Mouse (Mus musculus) left cerebral cortex, adult 9 months (tissue): ENCODE data around the gene Snw1.
A peak's percentile ranks its signal among the peaks of the same experiment; 100 is the strongest.

Experiments used
- DNase-seq, 2 experiments: peaks; one replicate each; pipeline ENCODE4 v3.0.0; 2022; ENCODE audit warnings: low spot score in 2 of 2

The Snw1 gene

DNA sequence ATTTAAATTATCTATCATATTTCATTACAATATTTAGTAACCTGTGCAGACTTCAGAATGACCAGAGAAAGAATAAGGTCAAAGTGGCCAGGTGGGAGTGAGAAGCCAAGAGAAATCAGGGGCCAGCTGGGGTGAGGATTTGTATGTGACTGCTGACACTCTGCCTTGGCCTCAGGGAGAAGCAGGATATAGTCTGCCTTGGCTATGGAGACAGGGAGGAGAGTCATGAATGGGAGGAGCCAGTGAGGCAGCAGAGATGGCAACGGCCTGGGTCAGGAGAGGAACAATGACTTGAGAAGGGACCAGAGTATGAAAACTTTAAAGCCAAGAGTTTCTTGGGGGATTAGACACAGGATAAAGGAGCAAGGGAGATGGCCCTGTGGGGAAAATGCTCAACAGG is 48.4 kb downstream of the Snw1 start:
- DNase-seq: no peak

DNA sequence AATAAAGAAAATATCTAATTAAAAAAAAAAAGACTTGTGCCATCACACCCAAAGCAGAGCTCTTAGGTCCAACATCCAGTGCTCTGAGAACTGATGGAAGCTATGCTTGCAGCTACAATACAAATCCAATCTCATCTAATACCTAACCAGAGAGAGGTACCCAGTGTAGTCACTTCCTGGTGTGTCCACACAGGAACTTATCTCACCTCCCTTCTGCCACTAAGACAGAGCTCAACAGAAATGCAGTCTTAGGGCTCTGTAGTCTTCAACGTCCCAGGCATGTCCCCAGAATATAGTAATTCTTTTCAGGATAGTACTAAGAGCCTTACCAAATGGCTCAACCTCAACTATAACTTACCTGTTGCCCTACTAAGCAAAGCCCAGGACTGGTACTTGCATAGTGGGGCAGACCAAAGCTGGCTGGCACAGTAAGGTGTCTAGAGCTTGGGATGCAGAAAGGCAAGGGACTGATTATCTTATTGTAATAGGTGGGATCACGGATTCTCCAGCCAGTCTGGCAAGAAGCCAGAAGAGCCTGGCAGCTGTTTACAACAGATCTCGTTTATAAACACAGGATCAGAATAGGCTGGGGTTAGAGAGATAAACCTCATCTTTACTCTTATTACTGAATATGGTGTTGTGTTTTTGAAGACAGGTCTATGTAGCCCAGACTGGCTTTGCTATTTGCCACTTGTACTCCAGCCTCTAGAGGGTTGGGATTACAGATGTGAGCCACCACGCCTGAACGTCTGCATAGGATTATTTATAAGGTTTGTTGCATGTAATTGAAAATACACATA is 50.2 kb downstream of the Snw1 start:
- DNase-seq: no peak

DNA sequence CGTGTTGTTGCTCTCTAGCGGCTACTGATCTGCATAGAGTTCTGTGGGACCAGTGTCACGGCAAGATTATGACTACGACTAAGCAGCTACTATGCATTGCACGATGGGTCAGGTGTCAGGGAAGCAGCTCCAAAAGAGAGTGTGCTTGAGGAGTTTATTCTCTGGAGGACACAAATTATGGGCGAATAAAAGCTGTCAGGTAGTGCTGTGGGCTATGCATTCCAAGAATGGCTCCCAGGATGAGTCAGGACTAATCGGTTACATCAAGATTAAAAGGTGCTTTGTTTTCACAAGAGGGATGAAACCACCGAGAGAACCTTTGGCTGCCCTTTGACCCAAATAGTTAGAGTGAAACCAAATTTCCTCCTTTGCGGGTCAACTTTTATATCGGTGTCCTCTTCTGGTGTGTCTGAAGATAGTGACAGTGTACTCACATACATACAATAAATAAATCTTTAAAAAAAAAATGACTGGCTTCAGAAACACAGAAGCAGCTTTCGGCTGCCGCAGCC is 52.0 kb downstream of the Snw1 start:
- DNase-seq: no peak

DNA sequence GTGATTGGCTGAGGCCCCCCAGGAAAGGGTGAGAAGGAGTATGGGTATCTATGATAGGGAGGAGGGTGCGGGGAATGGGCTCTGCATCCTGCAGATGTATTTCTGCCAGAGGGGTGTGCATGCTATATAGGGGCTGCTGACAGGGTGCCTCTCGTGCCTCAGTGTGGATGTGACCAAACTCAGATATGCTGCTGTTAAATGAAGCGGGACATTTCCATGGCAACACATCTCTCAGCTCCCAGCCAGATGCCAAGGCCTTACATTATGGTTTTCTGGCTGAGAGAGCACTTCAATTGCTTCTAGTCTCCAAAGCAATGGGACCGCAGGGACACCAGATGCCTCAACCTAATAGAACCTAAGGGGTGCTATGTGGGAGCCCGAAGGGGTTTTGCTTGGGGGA is 53.2 kb downstream of the Snw1 start:
- peak in 1 of 2 experiments; percentile 14 for DNase-seq

DNA sequence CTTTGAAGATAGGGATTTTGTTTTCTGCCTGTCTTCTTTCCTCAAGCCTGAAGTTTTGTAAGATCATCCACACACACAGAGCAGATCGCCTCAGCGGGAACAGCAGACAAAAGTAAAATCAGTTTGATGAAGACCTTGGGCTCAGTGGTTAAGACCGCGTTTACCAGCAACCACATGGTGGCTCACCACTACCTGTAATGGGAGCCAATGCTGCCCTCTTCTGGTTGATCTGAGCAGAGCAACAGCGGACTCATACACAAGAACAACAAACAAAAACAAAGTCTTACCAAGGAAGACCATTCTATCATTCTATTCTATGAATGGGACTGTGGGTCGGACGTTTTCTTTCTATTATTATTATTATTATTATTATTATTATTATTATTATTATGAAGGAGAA is 55.4 kb downstream of the Snw1 start:
- peak in 1 of 2 experiments; percentile 43 for DNase-seq

DNA sequence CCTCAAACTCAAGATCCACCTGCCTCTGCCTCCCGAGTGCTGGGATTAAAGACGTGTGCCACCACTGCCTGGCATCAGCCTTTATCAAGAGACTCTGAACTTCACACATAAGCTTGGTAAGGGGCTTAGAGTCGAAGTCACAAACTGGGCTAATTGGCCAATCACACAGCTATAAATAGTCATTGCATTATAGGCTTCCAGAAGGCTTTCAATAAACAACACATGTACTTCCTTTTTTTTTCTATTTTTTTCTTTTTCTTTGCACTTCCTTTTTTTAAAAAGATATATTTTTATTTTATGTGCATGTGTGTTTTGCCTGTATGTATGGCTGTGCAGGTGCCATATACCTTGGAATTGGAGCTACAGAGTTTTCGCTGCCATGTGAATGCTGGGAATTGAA is 56.7 kb downstream of the Snw1 start:
- no peak for DNase-seq

DNA sequence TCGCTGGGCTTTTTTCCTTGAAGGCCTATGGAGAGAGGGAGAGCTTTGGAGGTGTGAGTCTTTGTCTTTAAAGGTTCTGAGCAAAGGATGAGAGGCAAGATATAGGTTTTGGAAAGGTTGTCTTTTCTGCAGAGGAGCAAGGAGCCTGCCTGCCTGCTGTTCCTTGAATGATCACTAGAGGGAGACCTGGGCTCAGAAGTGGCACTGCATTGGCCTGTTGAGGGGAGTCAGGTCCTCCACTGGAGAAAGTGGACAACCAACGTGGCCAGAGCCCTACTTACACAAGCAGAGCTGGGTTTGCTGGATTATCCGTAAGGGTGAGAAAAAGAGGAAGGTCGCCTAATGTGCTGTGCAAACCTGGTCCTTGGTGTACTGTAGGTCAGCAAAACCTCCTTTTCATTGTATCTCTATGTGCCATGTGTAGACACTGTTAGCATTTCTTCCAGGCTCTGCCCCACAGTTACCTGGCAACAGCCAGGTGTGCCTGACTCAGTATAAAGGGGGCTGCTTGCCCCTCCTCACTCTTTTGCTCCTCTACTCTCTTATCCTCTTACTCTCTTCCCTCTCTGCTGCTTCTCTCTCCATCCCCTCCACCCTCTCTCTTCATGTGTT is 58.8 kb downstream of the Snw1 start:
- peak in 1 of 2 experiments; percentile 74 for DNase-seq

DNA sequence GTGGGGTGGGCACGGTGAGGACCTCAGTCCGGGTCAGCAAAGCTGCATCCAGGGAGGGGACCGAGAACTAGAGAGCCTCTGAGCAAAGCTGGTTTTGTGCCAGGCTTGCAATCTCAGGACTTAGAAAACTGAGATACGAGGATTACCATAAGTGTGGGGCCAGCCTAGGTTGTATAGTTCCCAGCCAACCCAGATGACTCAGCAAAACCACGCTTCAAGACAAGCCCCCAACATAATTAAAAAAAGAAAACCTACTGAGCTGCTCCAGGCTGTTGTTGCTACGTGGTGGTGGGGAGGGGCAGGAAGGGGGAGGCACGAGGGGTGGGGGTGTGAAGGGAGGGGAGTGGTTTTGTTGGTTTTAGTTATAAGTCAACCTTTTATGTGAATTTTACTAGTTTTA is 61.1 kb downstream of the Snw1 start:
- DNase-seq: no peak

DNA sequence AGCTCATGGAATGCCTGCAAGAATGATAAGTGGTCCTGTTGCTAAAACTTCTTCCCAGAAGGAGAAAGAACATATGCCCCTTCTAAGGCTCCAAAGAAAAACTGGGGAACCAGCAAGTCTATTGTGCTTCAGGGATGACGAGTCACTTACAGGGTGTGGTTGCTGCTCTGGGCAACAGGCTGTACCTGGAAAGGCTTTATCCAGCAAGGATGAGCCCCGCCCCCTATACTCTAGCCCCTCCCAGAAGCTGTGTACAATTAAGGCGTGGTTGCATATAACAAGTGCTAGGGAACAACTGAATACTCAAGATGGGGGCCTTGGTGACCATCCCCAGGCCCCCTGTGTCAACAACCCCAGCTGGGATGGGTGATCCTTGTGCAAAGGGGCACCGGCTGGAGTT is 63.0 kb downstream of the Snw1 start:
- no peak for DNase-seq

DNA sequence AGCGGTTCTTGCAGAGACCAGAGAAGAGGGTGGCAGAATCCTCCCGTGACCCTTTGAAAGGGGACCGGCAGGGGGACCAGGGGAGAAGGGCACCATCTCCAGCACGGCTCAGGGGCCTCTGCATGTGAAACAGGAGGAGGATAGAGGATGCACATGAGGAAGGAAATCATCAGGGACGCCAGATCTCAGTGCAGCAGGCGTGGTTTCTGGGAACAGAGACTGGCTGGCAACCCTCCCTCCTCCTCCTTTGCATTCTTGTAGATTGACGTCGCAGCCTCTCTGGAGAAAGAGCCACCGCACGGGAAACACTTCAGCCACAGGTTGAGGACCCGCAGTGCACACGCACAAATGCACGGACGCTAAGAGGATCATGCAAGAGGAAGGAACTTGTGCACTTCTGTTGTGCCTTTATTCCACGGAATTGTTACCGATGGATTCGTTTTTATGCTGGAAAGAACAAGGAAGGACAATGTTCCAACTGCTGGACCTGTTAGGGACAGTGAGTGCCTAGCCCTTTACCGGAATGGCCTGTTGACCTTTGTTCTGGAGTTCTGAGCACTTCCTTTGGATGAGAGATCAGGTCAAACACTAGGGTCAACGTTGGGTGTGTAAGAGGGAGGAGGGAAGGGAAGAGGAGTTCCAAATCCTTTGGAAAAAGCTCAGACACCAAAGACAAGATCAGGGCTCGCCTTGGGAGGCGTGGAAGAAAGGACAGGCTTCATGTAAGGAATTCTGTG is 64.0 kb downstream of the Snw1 start:
- DNase-seq: no peak

DNA sequence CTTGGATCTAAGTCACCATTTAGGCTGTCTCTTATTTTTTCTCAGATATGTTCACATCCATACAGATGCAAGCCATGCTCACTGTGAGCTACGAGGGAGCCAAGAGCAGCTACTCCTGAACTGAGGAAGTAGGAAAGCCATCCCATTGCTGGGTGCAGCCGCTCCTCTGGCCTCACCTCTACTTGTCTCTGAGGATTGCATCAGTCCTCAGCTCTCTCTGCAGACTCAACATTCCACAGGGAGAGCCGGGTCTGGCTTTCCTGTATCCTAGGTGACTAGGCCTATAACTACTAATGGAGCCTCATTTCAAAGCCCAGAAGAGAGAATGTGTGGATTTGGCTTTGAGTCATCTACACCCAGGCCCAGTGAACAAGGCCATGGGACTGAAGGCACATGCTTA is 66.4 kb downstream of the Snw1 start:
- no peak for DNase-seq

DNA sequence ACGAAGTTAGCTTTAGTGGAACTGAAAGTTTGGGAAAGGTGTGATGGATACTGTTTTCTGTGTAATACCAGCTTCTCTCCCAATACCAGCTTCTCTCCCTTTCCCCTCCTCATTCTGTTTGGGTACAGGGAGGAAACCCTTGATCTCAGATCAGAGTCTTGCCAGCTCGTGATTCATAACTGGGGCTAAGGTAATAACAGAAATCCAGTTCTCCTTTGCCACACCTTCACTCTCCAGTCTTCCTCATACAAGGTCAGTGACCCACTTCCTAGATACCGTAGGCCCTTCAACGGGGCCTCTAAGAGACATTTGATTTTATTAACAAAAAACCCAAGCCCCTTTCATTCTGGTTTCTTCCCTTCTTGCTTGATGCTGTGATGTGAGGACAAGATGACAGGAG is 66.9 kb downstream of the Snw1 start:
- no peak for DNase-seq

DNA sequence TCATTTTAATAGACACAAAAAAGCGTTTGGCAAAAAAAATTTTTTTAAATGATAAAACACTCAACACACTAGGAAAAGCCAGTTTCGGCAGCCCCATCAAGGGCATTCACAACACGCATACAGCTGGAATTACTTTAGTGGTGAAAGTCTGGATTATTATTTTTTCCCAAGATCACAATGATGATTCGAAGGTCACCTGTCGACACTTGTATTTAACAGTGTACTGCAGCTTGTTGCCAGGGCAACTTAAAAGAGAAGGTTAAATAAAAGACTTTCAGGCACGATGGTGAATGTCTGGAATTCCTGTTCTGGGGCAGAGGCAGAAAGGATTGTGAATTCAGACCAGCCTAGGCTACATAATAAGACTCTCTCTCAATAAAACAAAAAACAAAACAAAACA is 70.2 kb downstream of the Snw1 start:
- no peak for DNase-seq

DNA sequence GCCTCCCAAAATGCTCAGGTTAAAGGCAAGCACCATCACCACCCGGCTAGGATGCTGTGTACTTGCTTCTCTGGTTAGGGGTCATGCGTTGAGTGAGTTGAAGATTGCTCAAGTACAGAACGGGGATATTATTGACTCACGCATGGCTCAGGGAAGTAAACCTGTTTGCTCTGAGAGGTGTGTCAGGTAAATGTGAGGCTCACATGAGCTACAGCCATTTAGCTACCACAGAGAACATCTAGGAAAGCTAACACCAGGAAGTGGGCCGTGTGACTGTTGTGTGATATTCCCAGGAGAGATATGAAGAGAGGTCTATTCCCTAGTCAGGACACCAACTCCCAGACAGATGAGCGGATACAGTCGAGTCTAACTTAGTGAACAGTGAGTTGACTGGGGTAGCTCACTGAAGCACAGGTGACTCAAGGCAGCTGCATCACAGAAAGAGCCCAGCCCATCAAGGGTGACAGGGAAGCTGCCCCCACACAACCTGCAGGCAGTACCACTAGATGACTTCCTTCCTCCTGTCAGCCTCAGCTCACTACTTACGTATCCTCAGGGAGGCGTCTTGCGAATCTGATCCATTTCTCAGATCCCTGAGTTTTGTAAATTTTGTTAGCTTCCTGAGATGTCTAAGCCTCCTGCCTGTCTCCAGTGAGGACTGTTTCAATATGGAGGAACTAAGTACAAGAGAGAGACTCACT is 72.8 kb downstream of the Snw1 start:
- no peak for DNase-seq
